Mouse (Mus musculus) midbrain, embryonic 12.5 days (tissue): ENCODE results near the gene Mmaa. TPM values are rescaled to one million over a fixed set of nuclear protein-coding genes. Genes with fewer than 3 reads are reported as not detected.

Experiments
- ATAC-seq: fragments of 200-750 bp; cut with Nextera tagmentation; 2 replicates; pipeline ENCODE4 v1.8.0; 2017; ENCODE audit warnings: low read depth, moderate TSS enrichment, moderate library complexity; ENCODE audit not compliant: low FRiP score
- H3K27ac ChIP-seq: fragments of 300-500 bp; sonication (generic); replicated peaks from 2 replicates; pipeline ENCODE4 v1.5.1; 2016; ENCODE audit warnings: mild to moderate bottlenecking
- H3K27me3 ChIP-seq: fragments of 300-500 bp; sonication (generic); 2 replicates; pipeline ENCODE4 v1.6.1; 2016; ENCODE audit warnings: mild to moderate bottlenecking
- H3K36me3 ChIP-seq: fragments of 300-500 bp; sonication (generic); 2 replicates; pipeline ENCODE4 v1.6.1; 2016
- H3K4me1 ChIP-seq: fragments of 300-500 bp; sonication (generic); 2 replicates; pipeline ENCODE4 v1.6.1; 2016
- H3K4me2 ChIP-seq: fragments of 300-500 bp; sonication (generic); replicated peaks from 2 replicates; pipeline ENCODE4 v1.6.1; 2016; ENCODE audit warnings: mild to moderate bottlenecking, moderate library complexity
- H3K4me3 ChIP-seq: fragments of 300-500 bp; sonication (generic); 2 replicates; pipeline ENCODE4 v1.5.1; 2016; ENCODE audit warnings: mild to moderate bottlenecking
- H3K9ac ChIP-seq: fragments of 300-500 bp; sonication (generic); replicated peaks from 2 replicates; pipeline ENCODE4 v1.6.1; 2016; ENCODE audit warnings: mild to moderate bottlenecking, moderate library complexity
- H3K9me3 ChIP-seq: fragments of 300-500 bp; sonication (generic); 2 replicates; pipeline ENCODE4 v1.6.1; 2016; ENCODE audit warnings: mild to moderate bottlenecking
- WGBS: fragments of 180-500 bp; shearing (Covaris S2); methylation state at CpG from one replicate; pipeline ENCODE4 v1.1.7; 2016; 5-methylcytosine and 5-hydroxymethylcytosine counted together
- polyA plus RNA-seq: library from polyadenylated mRNA; unstranded; fragments of >200 nt; fragmentation: Nextera tagmentation; extraction: Ambion mirVana; gene quantifications from 2 replicates; pipeline ENCODE4 v1.2.1, GENCODE M21; 2016

Mmaa gene
- polyA plus RNA-seq, 1 experiment from 2014 or later, result 15.5 TPM

DNA sequence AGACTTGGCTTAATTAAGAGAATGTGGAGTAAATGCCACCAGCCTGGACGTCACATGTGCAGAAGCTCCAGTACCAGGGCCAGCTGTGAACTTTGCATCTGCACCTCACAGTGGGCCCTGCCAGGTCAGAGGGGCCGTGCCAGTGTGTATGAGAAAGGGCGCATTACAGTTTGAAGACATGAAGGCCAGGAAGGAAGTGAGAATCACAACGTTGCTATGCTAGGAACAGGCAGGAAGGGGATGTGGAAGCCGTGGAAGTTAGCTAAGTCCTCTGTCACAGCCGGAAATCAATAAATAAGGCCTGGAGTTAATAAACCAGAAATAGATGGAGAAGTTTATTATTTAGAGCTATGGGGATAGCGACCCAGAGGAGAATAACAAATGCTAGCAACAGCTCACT lies 28.4 kb upstream of the Mmaa start:
- Histone ChIP-seq H3K36me3 (no peaks in the 10 kb centered on the region), H3K4me1 (no peaks in the 10 kb centered on the region), H3K27ac (no peak overlapping the region), H3K27me3 (no peaks in the 10 kb centered on the region), H3K9me3 (no peaks in the 10 kb centered on the region), H3K9ac (no peak overlapping the region), H3K4me3 (no peak overlapping the region), H3K4me2 (no peak overlapping the region)
- WGBS, result 74% methylated on average over 7 of the region's 7 CpGs
- no peak for ATAC-seq

DNA sequence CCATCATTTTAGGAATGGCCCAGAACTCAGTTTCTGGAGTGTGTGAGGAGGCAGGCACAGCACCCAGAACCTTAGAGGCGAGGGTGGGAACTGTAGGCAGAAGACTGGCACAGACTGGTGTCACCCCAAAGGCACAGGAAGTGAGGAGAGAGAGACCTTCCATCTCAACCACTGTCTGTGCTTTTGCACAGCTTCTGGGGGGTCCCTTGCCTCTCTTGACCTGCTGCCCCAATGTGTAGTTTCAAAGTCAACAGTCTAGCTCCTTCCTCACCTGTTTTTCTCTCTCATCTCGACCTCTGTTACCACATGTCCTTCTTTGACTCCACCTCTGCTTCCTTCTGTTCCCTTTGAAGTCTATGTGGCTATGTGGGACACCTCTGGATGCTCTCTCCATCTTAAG lies 16.1 kb upstream of the Mmaa start:
- Histone ChIP-seq H3K27ac (no peak overlapping the region), H3K4me1 (no peaks in the 10 kb centered on the region), H3K4me3 (no peak overlapping the region), H3K27me3 (no peaks in the 10 kb centered on the region), H3K4me2 (no peak overlapping the region), H3K36me3 (no peaks in the 10 kb centered on the region), H3K9ac (no peak overlapping the region), H3K9me3 (no peaks in the 10 kb centered on the region)
- 66% methylated on average over 2 of the region's 2 CpGs for WGBS
- no peak for ATAC-seq

DNA sequence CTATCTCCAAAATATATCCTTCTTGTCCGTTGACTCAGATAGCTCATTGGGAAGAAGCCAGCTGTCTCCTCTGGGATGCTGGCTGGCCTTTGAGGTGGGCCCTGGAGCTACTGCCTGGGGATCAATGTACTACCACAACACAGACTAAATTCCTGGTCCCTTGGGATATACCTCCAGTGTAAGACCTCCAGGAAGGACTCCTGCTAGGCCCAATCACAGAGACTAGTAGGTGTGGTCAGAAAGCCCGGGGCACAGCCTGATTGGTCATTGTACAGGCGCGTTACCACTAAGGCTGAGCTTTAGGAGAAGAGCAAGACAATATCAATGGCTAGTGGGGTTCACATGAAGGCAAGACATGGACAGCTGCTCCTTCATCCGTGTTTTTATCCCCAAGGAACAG lies 11.2 kb upstream of the Mmaa start:
- no peaks in the 10 kb centered on the region for H3K36me3 ChIP-seq
- H3K27ac ChIP-seq, result no peak overlapping the region
- H3K9ac ChIP-seq, result no peak overlapping the region
- ATAC-seq, result no peak
- 67% methylated on average over 5 of the region's 5 CpGs for WGBS
- no peaks in the 10 kb centered on the region for H3K27me3 ChIP-seq
- no peak overlapping the region for H3K4me3 ChIP-seq
- H3K4me1 ChIP-seq, result no peaks in the 10 kb centered on the region
- H3K9me3 ChIP-seq, result no peaks in the 10 kb centered on the region
- no peak overlapping the region for H3K4me2 ChIP-seq

DNA sequence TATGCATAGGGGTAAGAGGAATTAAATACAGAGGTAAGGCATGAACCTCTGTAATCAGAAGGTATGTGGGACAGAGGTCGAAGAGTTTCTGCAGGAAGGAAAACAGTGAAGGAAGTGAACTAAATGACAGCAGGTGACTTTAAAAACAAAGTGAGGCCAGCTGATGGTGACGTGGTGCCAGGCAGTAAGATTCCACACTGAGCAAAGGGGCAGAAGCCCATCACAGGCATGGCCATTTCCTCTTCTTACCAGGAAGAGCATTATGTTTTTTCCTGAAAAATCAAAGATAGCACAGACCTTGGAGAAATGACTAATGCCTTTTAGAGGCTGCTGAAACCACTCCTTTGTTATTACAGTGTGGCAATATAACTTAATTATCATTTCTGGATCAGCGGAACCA lies 6.8 kb upstream of the Mmaa start:
- 82% methylated on average over 3 of the region's 3 CpGs for WGBS
- Histone ChIP-seq H3K27ac (no peak overlapping the region), H3K4me3 (no peak overlapping the region), H3K27me3 (no peaks in the 10 kb centered on the region), H3K36me3 (no peaks in the 10 kb centered on the region), H3K9me3 (no peaks in the 10 kb centered on the region), H3K4me1 (peaks cover 2% of the 10 kb centered on the region; the same call in 1 of the 2 replicates), H3K4me2 (no peak overlapping the region), H3K9ac (no peak overlapping the region)
- ATAC-seq, result no peak

DNA sequence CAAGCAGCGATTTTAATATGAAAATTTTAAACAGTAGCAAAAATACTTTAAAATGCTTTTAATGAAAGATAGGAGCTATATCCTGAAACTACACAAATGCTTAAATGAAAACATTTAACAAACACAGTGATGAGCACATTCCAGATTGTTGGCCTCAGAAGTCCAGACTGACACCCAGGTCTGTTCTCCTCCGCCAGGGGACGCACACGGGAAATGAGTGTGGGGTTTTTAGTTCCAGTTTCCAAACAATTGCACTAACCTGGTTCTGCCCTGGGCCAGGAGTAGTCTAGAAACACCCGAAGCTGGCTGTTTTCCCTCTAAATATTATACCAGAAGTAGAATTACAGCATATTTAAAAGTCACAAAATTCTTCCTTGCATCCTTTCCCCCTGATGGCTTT lies 5.0 kb upstream of the Mmaa start:
- no peak overlapping the region for H3K4me2 ChIP-seq
- no peaks in the 10 kb centered on the region for H3K9me3 ChIP-seq
- H3K9ac ChIP-seq, result no peak overlapping the region
- H3K4me3 ChIP-seq, result no peak overlapping the region
- H3K27ac ChIP-seq, result no peak overlapping the region
- H3K27me3 ChIP-seq, result no peaks in the 10 kb centered on the region
- ATAC-seq, result no peak
- H3K36me3 ChIP-seq, result no peaks in the 10 kb centered on the region
- H3K4me1 ChIP-seq, result peaks cover 9% of the 10 kb centered on the region
- 89% methylated on average over 5 of the region's 5 CpGs for WGBS

DNA sequence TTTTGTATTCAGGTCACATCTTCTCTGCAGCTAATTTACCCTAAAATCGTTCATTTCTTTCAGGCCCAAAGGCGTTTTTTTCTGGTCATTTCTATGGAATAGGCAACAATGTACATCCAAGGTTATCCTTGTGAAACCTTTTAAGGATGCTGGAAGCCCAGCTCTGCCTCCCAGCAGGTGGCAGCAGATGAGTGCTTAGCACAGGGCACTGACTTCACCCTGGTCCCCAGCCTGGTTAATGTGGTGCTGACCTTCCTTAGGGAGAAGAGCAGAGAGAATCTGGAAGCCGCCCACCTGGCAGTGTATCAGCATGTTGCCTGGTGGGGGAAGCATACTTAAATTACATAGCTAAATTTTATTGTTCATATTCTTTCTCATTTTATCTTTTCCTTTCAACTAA lies 3.0 kb upstream of the Mmaa start:
- Histone ChIP-seq H3K27ac (no peak overlapping the region), H3K4me3 (no peak overlapping the region), H3K9ac (no peak overlapping the region), H3K4me1 (peaks cover 18% of the 10 kb centered on the region), H3K4me2 (no peak overlapping the region), H3K9me3 (no peaks in the 10 kb centered on the region), H3K36me3 (no peaks in the 10 kb centered on the region), H3K27me3 (no peaks in the 10 kb centered on the region)
- WGBS, result 50% methylated on average over 3 of the region's 3 CpGs
- ATAC-seq, result no peak

DNA sequence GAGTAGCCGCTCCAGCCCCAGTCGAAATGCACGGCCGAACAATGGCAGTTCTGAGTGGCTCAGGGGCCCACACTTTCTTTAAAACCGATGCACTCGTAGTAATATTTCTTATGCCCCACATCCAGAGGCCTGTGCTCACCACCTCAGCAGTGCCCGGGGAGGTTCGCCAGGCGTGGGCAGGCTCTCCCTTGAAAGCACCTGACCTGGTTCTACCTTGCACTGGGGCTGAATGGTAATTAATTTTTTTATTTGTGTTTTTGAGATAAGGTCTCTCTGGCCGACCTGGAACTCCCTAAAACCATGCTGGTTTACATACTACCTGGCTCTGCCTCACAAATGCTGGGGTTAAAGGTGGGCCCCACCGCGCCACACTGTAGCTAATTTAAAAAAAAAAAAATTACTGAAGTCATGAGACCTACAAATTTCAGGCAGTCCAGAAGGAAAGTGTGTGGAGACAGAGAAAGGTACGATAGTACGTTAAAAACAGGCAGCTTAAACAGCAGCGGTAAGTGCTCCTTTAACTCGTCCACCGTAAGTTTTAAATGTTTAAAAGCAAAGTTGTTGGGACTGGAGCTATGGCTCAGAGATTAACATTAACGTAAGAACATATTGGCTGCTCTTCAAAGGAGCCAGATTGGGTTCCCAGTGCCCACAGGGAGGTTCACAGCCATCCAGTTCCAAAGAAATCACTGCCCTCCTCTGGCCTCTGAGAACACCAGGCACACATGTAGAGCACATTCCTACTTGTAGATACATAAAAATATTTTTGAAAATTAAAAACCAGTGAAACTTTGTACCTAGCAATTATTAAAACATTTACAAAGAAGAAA lies 754 bp upstream of the Mmaa start:
- H3K27ac ChIP-seq, result peak overlapping the region; percentile 93
- no peak for ATAC-seq
- peak overlapping the region; percentile 71 for H3K4me3 ChIP-seq
- H3K36me3 ChIP-seq, result no peaks in the 10 kb centered on the region
- H3K27me3 ChIP-seq, result no peaks in the 10 kb centered on the region
- WGBS, result 16% methylated on average over 18 of the region's 18 CpGs
- peak overlapping the region; percentile 77 for H3K9ac ChIP-seq
- peak overlapping the region; percentile 80 for H3K4me2 ChIP-seq
- H3K9me3 ChIP-seq, result no peaks in the 10 kb centered on the region
- peaks cover 18% of the 10 kb centered on the region for H3K4me1 ChIP-seq

DNA sequence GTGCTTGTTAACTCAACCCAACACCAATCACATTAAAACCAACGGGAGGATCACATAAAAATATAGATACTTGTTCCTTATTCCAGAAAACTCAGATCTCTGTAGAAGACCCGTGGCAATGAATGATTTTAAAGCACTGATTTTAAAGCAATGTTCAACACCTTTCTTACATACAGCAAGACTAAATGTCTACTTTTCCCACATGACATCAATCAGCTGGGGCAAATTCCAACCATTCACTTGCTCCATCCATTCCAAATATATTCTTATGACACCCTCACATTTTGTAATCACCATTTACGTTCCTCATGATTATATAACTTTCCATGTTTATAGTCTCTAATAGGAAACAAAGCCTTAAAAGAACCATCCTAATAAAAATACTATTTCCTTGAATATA lies 896 bp downstream of the Mmaa start:
- Histone ChIP-seq H3K4me3 (peak overlapping the region; percentile 71), H3K27ac (no peak overlapping the region), H3K36me3 (no peaks in the 10 kb centered on the region), H3K4me1 (peaks cover 18% of the 10 kb centered on the region), H3K4me2 (peak overlapping the region; percentile 80), H3K9ac (peak overlapping the region; percentile 52), H3K27me3 (no peaks in the 10 kb centered on the region), H3K9me3 (no peaks in the 10 kb centered on the region)
- no peak for ATAC-seq
- 77% methylated on average over 3 of the region's 3 CpGs for WGBS

DNA sequence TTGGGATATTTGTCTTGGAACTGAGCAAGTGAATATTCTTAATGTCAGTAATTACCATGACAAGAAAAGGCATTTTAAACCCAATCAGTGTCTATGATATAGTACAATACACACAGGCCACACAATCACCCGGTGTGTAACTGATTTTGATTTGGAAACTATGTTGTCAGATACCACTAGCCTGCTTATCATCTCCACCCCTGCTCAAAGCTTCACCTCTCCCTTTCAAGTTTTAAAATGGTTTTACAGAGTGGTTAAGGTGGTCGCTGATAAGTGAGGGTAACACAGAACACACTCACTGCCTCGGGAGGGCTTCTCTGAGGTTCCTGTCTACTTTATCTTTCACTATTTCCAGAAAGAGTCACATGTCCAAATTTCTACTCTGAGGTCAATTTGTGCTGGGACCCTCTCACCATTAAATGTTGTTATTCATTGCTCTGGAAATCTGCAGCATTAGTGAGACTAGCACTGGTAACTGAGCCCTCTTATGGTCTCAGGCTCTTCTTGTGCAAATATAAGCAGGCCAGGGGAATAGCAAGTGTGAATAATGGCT lies 1.9 kb downstream of the Mmaa start:
- H3K27ac ChIP-seq, result no peak overlapping the region
- peak overlapping the region; percentile 80; the same call in 1 of the 2 replicates for H3K4me2 ChIP-seq
- H3K9ac ChIP-seq, result no peak overlapping the region
- 86% methylated on average over 3 of the region's 3 CpGs for WGBS
- H3K4me1 ChIP-seq, result peaks cover 18% of the 10 kb centered on the region
- no peak overlapping the region for H3K4me3 ChIP-seq
- H3K36me3 ChIP-seq, result no peaks in the 10 kb centered on the region
- no peaks in the 10 kb centered on the region for H3K9me3 ChIP-seq
- H3K27me3 ChIP-seq, result no peaks in the 10 kb centered on the region
- no peak for ATAC-seq

DNA sequence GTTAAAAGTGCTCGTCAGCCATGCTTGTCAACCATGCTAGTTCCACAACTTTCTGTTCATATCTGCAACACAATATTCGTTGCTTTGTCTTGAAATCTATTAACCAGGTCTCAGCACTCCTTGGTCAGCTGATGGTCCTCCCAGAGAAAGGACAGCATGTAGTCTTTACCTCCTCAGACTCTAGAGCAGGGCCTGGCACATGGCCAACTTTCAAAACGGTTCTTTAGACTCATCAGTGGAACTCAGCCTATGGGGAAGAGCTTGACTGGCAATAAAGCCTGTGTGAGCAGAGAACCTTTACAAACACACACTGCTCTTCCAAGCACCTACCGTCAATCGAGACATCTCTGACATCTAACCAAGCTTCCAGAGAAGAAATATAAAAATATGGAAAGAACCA lies 5.1 kb downstream of the Mmaa start:
- H3K4me1 ChIP-seq, result peaks cover 10% of the 10 kb centered on the region
- no peak overlapping the region for H3K4me2 ChIP-seq
- 83% methylated on average over 5 of the region's 5 CpGs for WGBS
- H3K36me3 ChIP-seq, result no peaks in the 10 kb centered on the region
- ATAC-seq, result no peak
- no peaks in the 10 kb centered on the region for H3K27me3 ChIP-seq
- no peak overlapping the region for H3K27ac ChIP-seq
- no peak overlapping the region for H3K4me3 ChIP-seq
- H3K9ac ChIP-seq, result no peak overlapping the region
- no peaks in the 10 kb centered on the region for H3K9me3 ChIP-seq

DNA sequence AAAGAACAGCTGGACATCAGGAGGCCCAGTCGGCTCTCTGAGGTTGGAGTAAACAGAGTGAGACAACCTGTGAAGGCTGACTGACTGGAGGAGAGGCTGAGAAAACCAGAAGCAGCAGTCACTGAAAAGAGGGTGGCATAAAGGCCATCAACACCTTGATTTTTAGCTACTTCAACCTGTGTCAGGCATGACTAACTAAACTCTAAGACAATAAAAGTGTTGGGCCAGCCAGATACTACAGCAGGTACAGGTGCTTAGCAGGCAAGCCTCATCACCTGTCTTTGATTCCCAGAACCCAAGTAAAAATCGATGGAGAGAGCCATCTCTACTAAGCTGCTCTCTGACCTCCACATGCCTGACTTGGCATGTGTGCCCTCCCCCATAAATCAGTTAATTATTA lies 6.1 kb downstream of the Mmaa start:
- WGBS, result 67% methylated on average over 2 of the region's 2 CpGs
- Histone ChIP-seq H3K4me1 (peaks cover 7% of the 10 kb centered on the region), H3K4me3 (no peak overlapping the region), H3K27me3 (no peaks in the 10 kb centered on the region), H3K9me3 (no peaks in the 10 kb centered on the region), H3K4me2 (no peak overlapping the region), H3K36me3 (no peaks in the 10 kb centered on the region), H3K27ac (no peak overlapping the region), H3K9ac (no peak overlapping the region)
- no peak for ATAC-seq

DNA sequence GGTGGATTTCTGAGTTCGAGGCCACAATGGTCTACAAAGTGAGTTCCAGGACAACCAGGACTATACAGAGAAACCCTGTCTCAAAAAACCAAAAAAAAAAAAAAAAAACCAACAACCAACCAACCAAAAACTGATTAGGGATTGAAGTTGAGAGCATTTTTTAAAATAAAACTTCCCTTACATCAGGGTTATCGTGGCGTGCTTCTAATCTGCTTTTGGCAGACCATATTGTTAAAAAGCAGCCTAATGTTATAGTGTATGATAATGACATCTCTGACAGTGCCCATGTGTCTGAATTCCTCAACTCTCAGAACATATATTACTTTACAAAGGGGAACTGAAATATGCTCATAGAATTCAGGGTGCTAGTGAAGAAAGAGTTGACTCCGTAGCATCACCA lies 6.5 kb downstream of the Mmaa start:
- H3K36me3 ChIP-seq, result no peaks in the 10 kb centered on the region
- H3K9ac ChIP-seq, result no peak overlapping the region

More for the DNA sequence above, 6.5 kb downstream of the Mmaa start:
- ATAC-seq, result no peak
- Histone ChIP-seq H3K27ac (no peak overlapping the region), H3K4me2 (no peak overlapping the region), H3K27me3 (no peaks in the 10 kb centered on the region), H3K4me3 (no peak overlapping the region), H3K4me1 (peaks cover 3% of the 10 kb centered on the region), H3K9me3 (no peaks in the 10 kb centered on the region)
- 84% methylated on average over 4 of the region's 4 CpGs for WGBS
